Mouse (Mus musculus) stomach, postnatal 0 days (tissue): ENCODE measurements around the gene Mcm10.

Experiments used
- CTCF ChIP-seq: IDR thresholded peaks from 2 replicates; pipeline ENCODE4 v1.5.1; 2016; ENCODE audit warnings: antibody characterized with exemption, low read depth, mild to moderate bottlenecking, moderate library complexity
- EP300 ChIP-seq: optimal IDR thresholded peaks from 2 replicates; pipeline ENCODE3; 2016; ENCODE audit warnings: antibody characterized with exemption

DNA sequence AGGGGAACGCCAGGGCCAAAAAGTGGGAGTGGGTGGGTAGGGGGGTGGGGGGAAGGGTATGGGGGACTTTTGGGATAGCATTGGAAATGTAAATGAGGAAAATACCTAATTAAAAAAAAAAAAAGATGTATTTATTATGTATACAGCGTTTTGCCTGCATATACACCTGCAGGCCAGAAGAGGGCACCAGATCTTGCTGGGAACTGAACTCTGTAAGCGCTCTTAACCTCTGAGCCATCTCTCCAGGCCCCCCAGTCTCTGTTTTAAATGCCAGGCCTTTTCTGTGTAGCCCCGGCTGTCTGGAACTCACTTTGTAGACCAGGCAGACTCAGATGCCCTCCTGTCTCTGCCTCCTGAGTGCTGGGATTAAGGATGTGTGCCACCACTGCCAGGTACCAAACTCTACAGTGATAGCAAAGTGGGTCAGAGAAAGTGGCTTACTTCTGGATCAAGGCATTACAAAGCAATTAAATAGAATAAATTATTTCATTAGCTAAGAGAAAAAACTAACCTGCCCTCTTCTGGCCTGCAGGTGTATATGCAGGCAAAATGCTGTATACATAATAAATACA, 12.7 kb upstream of the Mcm10 start:
- TF ChIP-seq CTCF (peak; percentile 49), EP300 (no peak)
